Mouse (Mus musculus) B cell, adult 2 months (primary cell): ENCODE measurements around the gene Ptpa.

Experiments
- DNase-seq, 2 experiments: peaks; one replicate each; pipeline ENCODE4 v3.0.0; 2022

Ptpa gene

GRCm38 (mm10) chr2:30415936-30416648, at the start of gene Ptpa:
Gene Ptpa (plus strand): TSS chr2:30416039.
- DNase-seq, result peak; percentile 93 to 95

- DNase-seq, result no peak
These were observed 49.6 kb upstream of the Ptpa start for GRCm38 (mm10) chr2:30366203-30366602.

GRCm38 (mm10) chr2:30371544-30371943, 44.3 kb upstream of the Ptpa start:
- no peak for DNase-seq

GRCm38 (mm10) chr2:30372726-30373125, 43.1 kb upstream of the Ptpa start:
- no peak for DNase-seq

GRCm38 (mm10) chr2:30375893-30376292, 39.9 kb upstream of the Ptpa start:
- DNase-seq, result no peak

- DNase-seq, result no peak
These were observed 38.1 kb upstream of the Ptpa start for GRCm38 (mm10) chr2:30377721-30378120.

- no peak for DNase-seq
These were observed 36.5 kb upstream of the Ptpa start for GRCm38 (mm10) chr2:30379307-30379706.

GRCm38 (mm10) chr2:30380564-30381376, 35.1 kb upstream of the Ptpa start:
- DNase-seq, result no peak

GRCm38 (mm10) chr2:30381377-30381725, 34.5 kb upstream of the Ptpa start:
- no peak for DNase-seq

GRCm38 (mm10) chr2:30384814-30385213, 31.0 kb upstream of the Ptpa start:
- DNase-seq, result no peak

GRCm38 (mm10) chr2:30385591-30385990, 30.2 kb upstream of the Ptpa start:
- DNase-seq, result no peak

- DNase-seq, result no peak
These were observed 28.9 kb upstream of the Ptpa start for GRCm38 (mm10) chr2:30386913-30387312.

GRCm38 (mm10) chr2:30389000-30389399, 26.8 kb upstream of the Ptpa start:
- no peak for DNase-seq

- peak; percentile 95 to 96 for DNase-seq
These were observed 23.7 kb upstream of the Ptpa start, which contains the start of gene Dolpp1 for GRCm38 (mm10) chr2:30392114-30392576. Gene Dolpp1 (plus strand): TSS chr2:30392254.

GRCm38 (mm10) chr2:30392577-30393369, 23.1 kb upstream of the Ptpa start:
- DNase-seq, result peak; percentile 37 to 39

GRCm38 (mm10) chr2:30393370-30393656, 22.5 kb upstream of the Ptpa start:
- DNase-seq, result no peak

GRCm38 (mm10) chr2:30395757-30396156, 20.1 kb upstream of the Ptpa start:
- no peak for DNase-seq

- no peak for DNase-seq
These were observed 19.6 kb upstream of the Ptpa start for GRCm38 (mm10) chr2:30396246-30396645.

- DNase-seq, result no peak
These were observed 17.8 kb upstream of the Ptpa start for GRCm38 (mm10) chr2:30397986-30398512.

GRCm38 (mm10) chr2:30399191-30400171, 16.4 kb upstream of the Ptpa start:
- no peak for DNase-seq

- no peak for DNase-seq
These were observed 14.3 kb upstream of the Ptpa start for GRCm38 (mm10) chr2:30401581-30401980.

- DNase-seq, result no peak
These were observed 13.4 kb upstream of the Ptpa start for GRCm38 (mm10) chr2:30402351-30402826.
